Mouse (Mus musculus) heart, embryonic 14.5 days (tissue): ENCODE results near the gene Slc25a4. TPM values are rescaled to one million over a fixed set of nuclear protein-coding genes. Genes with fewer than 3 reads are reported as not detected.

Experiments
- ATAC-seq: fragments of 200-750 bp; cut with Nextera tagmentation; 2 replicates; pipeline ENCODE4 v1.8.0; 2017; ENCODE audit warnings: low read depth, moderate TSS enrichment; ENCODE audit not compliant: insufficient number of reproducible peaks, insufficient read depth, low FRiP score
- H3K27ac ChIP-seq, 2 experiments: fragments of 200-500 bp in 1 of 2; fragments of 300-500 bp in 1 of 2; sonication (generic) in 1 of 2; replicated peaks in 1 of 2; 2 replicates each; pipeline ENCODE4 v1.5.1; 2012 to 2014; ENCODE audit warnings: low read depth in 2 of 2, low read length in 2 of 2, control low read depth in 1 of 2, mild to moderate bottlenecking in 1 of 2, mixed read lengths in 1 of 2; ENCODE audit not compliant: control insufficient read depth in 1 of 2, insufficient read depth in 1 of 2
- H3K27me3 ChIP-seq: fragments of 300-500 bp; sonication (generic); 2 replicates; pipeline ENCODE4 v1.6.1; 2014; ENCODE audit warnings: mild to moderate bottlenecking, low read length, control low read depth; ENCODE audit not compliant: control insufficient read depth, insufficient read depth
- H3K36me3 ChIP-seq: fragments of 300-500 bp; sonication (generic); 2 replicates; pipeline ENCODE4 v1.6.1; 2014; ENCODE audit warnings: mild to moderate bottlenecking, control low read depth, low read length, mixed read lengths; ENCODE audit not compliant: control insufficient read depth, insufficient read depth
- H3K4me1 ChIP-seq, 2 experiments: fragments of 200-500 bp in 1 of 2; fragments of 300-500 bp in 1 of 2; sonication (generic) in 1 of 2; 2 replicates each; pipeline ENCODE4 v1.6.1; 2012 to 2014; ENCODE audit warnings: low read length in 2 of 2, control low read depth in 1 of 2, mixed read lengths in 1 of 2; ENCODE audit not compliant: control insufficient read depth in 2 of 2, insufficient read depth in 2 of 2
- H3K4me2 ChIP-seq: fragments of 300-500 bp; sonication (generic); 2 replicates; pipeline ENCODE4 v1.6.1; 2014; ENCODE audit warnings: mild to moderate bottlenecking, low read length
- H3K4me3 ChIP-seq, 2 experiments: fragments of 200-500 bp in 1 of 2; fragments of 300-500 bp in 1 of 2; sonication (generic) in 1 of 2; 2 replicates each; pipeline ENCODE4 v1.5.1; 2012 to 2014; ENCODE audit warnings: low read length in 2 of 2, mild to moderate bottlenecking in 2 of 2, control low read depth in 1 of 2, low read depth in 1 of 2, moderate library complexity in 1 of 2; ENCODE audit not compliant: control insufficient read depth in 1 of 2, insufficient read depth in 1 of 2
- H3K9ac ChIP-seq: fragments of 300-500 bp; sonication (generic); 2 replicates; pipeline ENCODE4 v1.6.1; 2014; ENCODE audit warnings: mild to moderate bottlenecking, low read length
- H3K9me3 ChIP-seq: fragments of 300-500 bp; sonication (generic); 2 replicates; pipeline ENCODE4 v1.6.1; 2016; ENCODE audit warnings: low read length, control low read depth; ENCODE audit not compliant: control insufficient read depth
- WGBS: fragments of 180-500 bp; shearing (Covaris S2); extraction: QIAGEN DNeasy Blood & Tissue Kit; methylation state at CpG from one replicate; pipeline ENCODE4 v1.1.7; 2014; 5-methylcytosine and 5-hydroxymethylcytosine counted together
- microRNA-seq: library from miRNA; unstranded; fragments of <30 nt; microRNA quantifications from one replicate; pipeline ENCODE4, GENCODE M21; 2016
- polyA plus RNA-seq: library from polyadenylated mRNA; unstranded; fragments of >200 nt; fragmentation: Nextera tagmentation; extraction: Ambion mirVana; gene quantifications from 2 replicates; pipeline ENCODE4 v1.2.1, GENCODE M21; 2014

The Slc25a4 gene
- polyA plus RNA-seq, 1 experiment from 2014 or later, result 2,296 TPM

GRCm38 (mm10) chr8:46173651-46174050 lies 37.4 kb downstream of the Slc25a4 start:
- no peaks in the 10 kb centered on the region for H3K27me3 ChIP-seq
- H3K4me3 ChIP-seq, result no peak overlapping the region
- no peak for ATAC-seq
- no peak overlapping the region for H3K4me2 ChIP-seq
- H3K9me3 ChIP-seq, result no peaks in the 10 kb centered on the region
- WGBS, result 65% methylated on average over 2 of the region's 2 CpGs
- peaks cover 17% of the 10 kb centered on the region for H3K36me3 ChIP-seq
- no peak overlapping the region for H3K9ac ChIP-seq
- no peaks in the 10 kb centered on the region for H3K4me1 ChIP-seq
- no peak overlapping the region for H3K27ac ChIP-seq

GRCm38 (mm10) chr8:46163870-46164190 lies 47.3 kb downstream of the Slc25a4 start:
- WGBS, result under 1% methylated on average over 23 of the region's 25 CpGs
- Histone ChIP-seq H3K9me3 (no peaks in the 10 kb centered on the region), H3K9ac (peak overlapping the region; percentile 94), H3K36me3 (no peaks in the 10 kb centered on the region), H3K27ac (peak overlapping the region; percentile 51 to 74; a peak in 3 of 4 replicates), H3K4me1 (peaks cover 0 to 10% of the 10 kb centered on the region in 2 experiments; a peak in 2 of 4 replicates), H3K4me2 (peak overlapping the region; percentile 78), H3K27me3 (no peaks in the 10 kb centered on the region), H3K4me3 (peak overlapping the region; percentile 73 to 84)
- ATAC-seq, result no peak

GRCm38 (mm10) chr8:46162953-46163869 lies 47.9 kb downstream of the Slc25a4 start:
- peak overlapping the region; percentile 78 for H3K4me2 ChIP-seq
- peak; percentile 98 for ATAC-seq
- peak overlapping the region; percentile 73 to 84 for H3K4me3 ChIP-seq
- peaks cover 0 to 10% of the 10 kb centered on the region in 2 experiments; a peak in 2 of 4 replicates for H3K4me1 ChIP-seq
- WGBS, result 1% methylated on average over 77 of the region's 77 CpGs
- peak overlapping the region; percentile 94 for H3K9ac ChIP-seq
- H3K9me3 ChIP-seq, result no peaks in the 10 kb centered on the region
- no peaks in the 10 kb centered on the region for H3K36me3 ChIP-seq
- peak overlapping the region; percentile 71 to 74 for H3K27ac ChIP-seq
- H3K27me3 ChIP-seq, result no peaks in the 10 kb centered on the region

Small RNA genes within 50 kb of the gene (microRNA-seq; reads per million reads assigned to microRNA genes)
- gene Gm23812, result not detected

Other genes starting within 250 kb of the Slc25a4 start
- 2.4 and 2.8 TPM in 2 replicates for gene 1700029J07Rik, start 236.0 kb downstream of the Slc25a4 start, polyA plus RNA-seq
- 52.9 and 57.1 TPM in 2 replicates for gene Ufsp2, start 235.8 kb downstream of the Slc25a4 start, polyA plus RNA-seq
- 1.1 and 1.3 TPM in 2 replicates for gene Lrp2bp, start 212.0 kb downstream of the Slc25a4 start, polyA plus RNA-seq
- 13.4 and 17.7 TPM in 2 replicates for gene Ankrd37, start 205.6 kb downstream of the Slc25a4 start, polyA plus RNA-seq
- 19.5 and 21.8 TPM in 2 replicates for gene Cfap97, start 59.5 kb downstream of the Slc25a4 start, polyA plus RNA-seq
- gene Snx25, start 59.1 kb downstream of the Slc25a4 start, polyA plus RNA-seq, result 6.8 and 8.8 TPM in 2 replicates
- gene Helt, start 83.4 kb upstream of the Slc25a4 start, polyA plus RNA-seq, result not detected in 2 replicates